32 mouse cellular contexts compared by ENCODE assay signal in genomic region chr11:29572656-29573055, GRCm38 (mm10). TPM values are rescaled to one million over a fixed set of nuclear protein-coding genes. Genes with fewer than 3 reads are reported as not detected.
"Had no signal": no experiment of that assay in that cellular context is flagged by ENCODE, and none has a peak within 500 bp of the region (broad histone marks: within the 10 kb centered on the region; RNA-seq: fewer than 3 reads in every experiment).

No protein-coding gene starts in this region.

- H3K36me3 ChIP-seq: embryonic facial prominence, embryonic 10.5 days; embryonic facial prominence, embryonic 12.5 days; embryonic facial prominence, embryonic 13.5 days; embryonic facial prominence, embryonic 15.5 days; forebrain, embryonic 10.5 days; forebrain, embryonic 12.5 days; forebrain, embryonic 15.5 days had no signal

- H3K4me2 ChIP-seq: embryonic facial prominence, embryonic 12.5 days; embryonic facial prominence, embryonic 13.5 days; embryonic facial prominence, embryonic 15.5 days; forebrain, embryonic 12.5 days; forebrain, embryonic 13.5 days; forebrain, embryonic 15.5 days had no signal

- H3K4me1 ChIP-seq: embryonic facial prominence, embryonic 10.5 days; embryonic facial prominence, embryonic 12.5 days; embryonic facial prominence, embryonic 15.5 days; forebrain, embryonic 10.5 days; forebrain, embryonic 12.5 days; forebrain, embryonic 13.5 days; forebrain, embryonic 15.5 days had no signal

- ATAC-seq: forebrain, embryonic 13.5 days; forebrain, embryonic 14.5 days; forebrain, embryonic 15.5 days; forebrain, embryonic 16.5 days; forebrain, postnatal 0 days had no signal

- H3K9me3 ChIP-seq: embryonic facial prominence, embryonic 10.5 days; embryonic facial prominence, embryonic 12.5 days; embryonic facial prominence, embryonic 13.5 days; embryonic facial prominence, embryonic 15.5 days; forebrain, embryonic 10.5 days; forebrain, embryonic 12.5 days; forebrain, embryonic 13.5 days; forebrain, embryonic 15.5 days had no signal

- H3K27me3 ChIP-seq: embryonic facial prominence, embryonic 12.5 days; embryonic facial prominence, embryonic 13.5 days; embryonic facial prominence, embryonic 15.5 days; forebrain, embryonic 12.5 days; forebrain, embryonic 13.5 days; forebrain, embryonic 15.5 days had no signal

- H3K9ac ChIP-seq: embryonic facial prominence, embryonic 12.5 days; embryonic facial prominence, embryonic 13.5 days; embryonic facial prominence, embryonic 15.5 days; forebrain, embryonic 12.5 days; forebrain, embryonic 13.5 days; forebrain, embryonic 15.5 days; forebrain, postnatal 0 days had no signal

- DNase-seq: cerebellum, adult 2 months; cerebellum, adult 8-10 months; cerebellum, adult 9-10 months; cerebellum, adult 9-11 months; cerebellum, postnatal 10 days; cerebellum, postnatal 14 days; cerebellum, postnatal 25 days; cerebellum, postnatal 36 days; embryo, embryonic 11 days; forebrain, postnatal 0 days; gastrocnemius, adult 2 months; gastrocnemius, postnatal 10 days; gastrocnemius, postnatal 14 days; gastrocnemius, postnatal 25 days; gastrocnemius, postnatal 36 days; heart, adult 11 months; heart, adult 18-20 months had no signal

- H3K4me3 ChIP-seq: embryonic facial prominence, embryonic 10.5 days; embryonic facial prominence, embryonic 12.5 days; embryonic facial prominence, embryonic 13.5 days; embryonic facial prominence, embryonic 15.5 days; erythroblast, embryonic 14.5 days; forebrain, embryonic 10.5 days; forebrain, embryonic 12.5 days; forebrain, embryonic 13.5 days; forebrain, embryonic 15.5 days; gastrocnemius, adult 2 months had no signal

- H3K27ac ChIP-seq: embryonic facial prominence, embryonic 10.5 days; embryonic facial prominence, embryonic 12.5 days; embryonic facial prominence, embryonic 13.5 days; embryonic facial prominence, embryonic 15.5 days; forebrain, embryonic 10.5 days; forebrain, embryonic 12.5 days; forebrain, embryonic 13.5 days; forebrain, embryonic 15.5 days; gastrocnemius, adult 2 months had no signal

RNA-seq across cellular contexts. Expression of gene Clhc1, which starts 24.9 kb away (rescaled TPM):
- total RNA-seq: forebrain, postnatal 0 days; gastrocnemius, adult 18-20 months; gastrocnemius, adult 2 months; gastrocnemius, adult 8-10 months; gastrocnemius, postnatal 10 days; gastrocnemius, postnatal 14 days; gastrocnemius, postnatal 25 days; gastrocnemius, postnatal 36 days; granulocyte monocyte progenitor cell, adult 5-6 weeks; heart, adult 18-20 months had no signal
- polyA plus RNA-seq: embryonic facial prominence, embryonic 11.5 days; erythroblast, embryonic 14.5 days had no signal
